Mouse (Mus musculus): ENCODE measurements around the gene Sertad4. TPM values are rescaled to one million over a fixed set of nuclear protein-coding genes. Genes with fewer than 3 reads are reported as not detected.
A peak's percentile ranks its signal among the peaks of the same experiment; 100 is the strongest.

Sertad4 gene
- total RNA-seq (2021): 1 to 10 TPM; 4.0 to 7.7 TPM
- long read RNA-seq, experiment 1, partial matches to known transcripts: 1 of 2 reads
- long read RNA-seq, experiment 1, other reads (novel, unspliced or antisense): 0 of 2 reads
- long read RNA-seq, experiment 2, transcript Sertad4-204 (4 exons, 3,350 nt): major isoform, 6 of 6 reads
- long read RNA-seq, experiment 2, partial matches to known transcripts: 0 of 6 reads
- long read RNA-seq, experiment 2, other reads (novel, unspliced or antisense): 0 of 6 reads

- DNase-seq: peak; percentile 79
- intact Hi-C loops (cut with DNase I; ENCODE audit: low total_unique reads): no loop called here
Measured at GRCm38 (mm10) chr1:192855474-192856230, at the start of gene Sertad4. TSS of gene Sertad4 (minus strand) at chr1:192855756.

- no peak for DNase-seq
- intact Hi-C loops (cut with DNase I; ENCODE audit: low total_unique reads): no loop called here
Measured at GRCm38 (mm10) chr1:192901516-192901915, 46.0 kb upstream of the Sertad4 start.

GRCm38 (mm10) chr1:192900913-192901312 lies 45.4 kb upstream of the Sertad4 start:
- intact Hi-C loops (cut with DNase I; ENCODE audit: low total_unique reads): no loop called here
- no peak for DNase-seq

GRCm38 (mm10) chr1:192898742-192899141 lies 43.2 kb upstream of the Sertad4 start:
- intact Hi-C loops (cut with DNase I; ENCODE audit: low total_unique reads): no loop called here
- no peak for DNase-seq

- intact Hi-C loops (cut with DNase I; ENCODE audit: low total_unique reads): no loop called here
- no peak for DNase-seq
Measured at GRCm38 (mm10) chr1:192897218-192897617, 41.7 kb upstream of the Sertad4 start.

- DNase-seq: no peak
- intact Hi-C loops (cut with DNase I; ENCODE audit: low total_unique reads): no loop called here
Measured at GRCm38 (mm10) chr1:192896076-192896475, 40.5 kb upstream of the Sertad4 start.

- no peak for DNase-seq
- intact Hi-C loops (cut with DNase I; ENCODE audit: low total_unique reads): no loop called here
Measured at GRCm38 (mm10) chr1:192890716-192891115, 35.2 kb upstream of the Sertad4 start.

GRCm38 (mm10) chr1:192882617-192883295 lies 27.2 kb upstream of the Sertad4 start:
- no peak for DNase-seq
- intact Hi-C loops (cut with DNase I; ENCODE audit: low total_unique reads): no loop called here

- intact Hi-C loops (cut with DNase I; ENCODE audit: low total_unique reads): no loop called here
- no peak for DNase-seq
Measured at GRCm38 (mm10) chr1:192880130-192880529, 24.6 kb upstream of the Sertad4 start.

GRCm38 (mm10) chr1:192879086-192879580 lies 23.6 kb upstream of the Sertad4 start:
- intact Hi-C loops (cut with DNase I; ENCODE audit: low total_unique reads): no loop called here
- no peak for DNase-seq

GRCm38 (mm10) chr1:192872841-192873240 lies 17.3 kb upstream of the Sertad4 start:
- no peak for DNase-seq
- intact Hi-C loops (cut with DNase I; ENCODE audit: low total_unique reads): no loop called here

GRCm38 (mm10) chr1:192869761-192870160 lies 14.2 kb upstream of the Sertad4 start:
- intact Hi-C loops (cut with DNase I; ENCODE audit: low total_unique reads): no loop called here

GRCm38 (mm10) chr1:192864440-192864839 lies 8.9 kb upstream of the Sertad4 start:
- intact Hi-C loops (cut with DNase I; ENCODE audit: low total_unique reads): no loop called here
- DNase-seq: no peak

More at GRCm38 (mm10) chr1:192869761-192870160, 14.2 kb upstream of the Sertad4 start:
- no peak for DNase-seq

GRCm38 (mm10) chr1:192861305-192861960 lies 5.9 kb upstream of the Sertad4 start:
- intact Hi-C loops (cut with DNase I; ENCODE audit: low total_unique reads): no loop called here

GRCm38 (mm10) chr1:192860273-192860672 lies 4.7 kb upstream of the Sertad4 start:
- intact Hi-C loops (cut with DNase I; ENCODE audit: low total_unique reads): no loop called here
- DNase-seq: no peak

More at GRCm38 (mm10) chr1:192861305-192861960, 5.9 kb upstream of the Sertad4 start:
- no peak for DNase-seq

GRCm38 (mm10) chr1:192857582-192857981 lies 2.0 kb upstream of the Sertad4 start:
- intact Hi-C loops (cut with DNase I; ENCODE audit: low total_unique reads): no loop called here
- DNase-seq: no peak

GRCm38 (mm10) chr1:192856931-192857330 lies 1.4 kb upstream of the Sertad4 start:
- DNase-seq: no peak
- intact Hi-C loops (cut with DNase I; ENCODE audit: low total_unique reads): no loop called here

GRCm38 (mm10) chr1:192856411-192856810 lies 855 bp upstream of the Sertad4 start:
- intact Hi-C loops (cut with DNase I; ENCODE audit: low total_unique reads): no loop called here
- DNase-seq: no peak

GRCm38 (mm10) chr1:192854819-192855271 lies 711 bp downstream of the Sertad4 start:
- DNase-seq: peak; percentile 59
- intact Hi-C loops (cut with DNase I; ENCODE audit: low total_unique reads): no loop called here
